Mouse (Mus musculus) ES-E14 (cell line): Measurements from ENCODE around the gene Mrpl35.

Source experiments
- CHD2 ChIP-seq: IDR thresholded peaks from 2 replicates; pipeline ENCODE4 v1.6.1; 2014; ENCODE audit warnings: mild to moderate bottlenecking, low read depth, low read length, inconsistent platforms
- HCFC1 ChIP-seq: IDR thresholded peaks from 2 replicates; pipeline ENCODE4 v1.6.1; 2012; ENCODE audit warnings: low read length, inconsistent platforms, borderline replicate concordance; ENCODE audit not compliant: insufficient read depth
- MAFK ChIP-seq: IDR thresholded peaks from 2 replicates; pipeline ENCODE4 v1.6.1; 2014; ENCODE audit warnings: mild to moderate bottlenecking, low read depth, low read length, inconsistent platforms; ENCODE audit not compliant: insufficient read depth
- ZC3H11A ChIP-seq: IDR thresholded peaks from 2 replicates; pipeline ENCODE4 v1.6.1; 2012; ENCODE audit warnings: low read depth, mild to moderate bottlenecking, inconsistent platforms, low read length, borderline replicate concordance
- ZNF384 ChIP-seq: IDR thresholded peaks from 2 replicates; pipeline ENCODE4 v1.6.1; 2012; ENCODE audit warnings: low read depth, low read length, inconsistent platforms

- TF ChIP-seq HCFC1 (no peak), MAFK (no peak), CHD2 (no peak), ZC3H11A (no peak), ZNF384 (no peak)
Observed at GRCm38 (mm10) chr6:71801011-71801713, 25.6 kb downstream of the Mrpl35 start.
